Mouse (Mus musculus): ENCODE results near the gene Lims1. TPM values are rescaled to one million over a fixed set of nuclear protein-coding genes. Genes with fewer than 3 reads are reported as not detected.
A peak's percentile ranks its signal among the peaks of the same experiment; 100 is the strongest.

Gene Lims1
- polyA plus RNA-seq (2016; fragmentation: Nextera tagmentation; extraction: Ambion mirVana) = 107 TPM in 2 replicates

DNA sequence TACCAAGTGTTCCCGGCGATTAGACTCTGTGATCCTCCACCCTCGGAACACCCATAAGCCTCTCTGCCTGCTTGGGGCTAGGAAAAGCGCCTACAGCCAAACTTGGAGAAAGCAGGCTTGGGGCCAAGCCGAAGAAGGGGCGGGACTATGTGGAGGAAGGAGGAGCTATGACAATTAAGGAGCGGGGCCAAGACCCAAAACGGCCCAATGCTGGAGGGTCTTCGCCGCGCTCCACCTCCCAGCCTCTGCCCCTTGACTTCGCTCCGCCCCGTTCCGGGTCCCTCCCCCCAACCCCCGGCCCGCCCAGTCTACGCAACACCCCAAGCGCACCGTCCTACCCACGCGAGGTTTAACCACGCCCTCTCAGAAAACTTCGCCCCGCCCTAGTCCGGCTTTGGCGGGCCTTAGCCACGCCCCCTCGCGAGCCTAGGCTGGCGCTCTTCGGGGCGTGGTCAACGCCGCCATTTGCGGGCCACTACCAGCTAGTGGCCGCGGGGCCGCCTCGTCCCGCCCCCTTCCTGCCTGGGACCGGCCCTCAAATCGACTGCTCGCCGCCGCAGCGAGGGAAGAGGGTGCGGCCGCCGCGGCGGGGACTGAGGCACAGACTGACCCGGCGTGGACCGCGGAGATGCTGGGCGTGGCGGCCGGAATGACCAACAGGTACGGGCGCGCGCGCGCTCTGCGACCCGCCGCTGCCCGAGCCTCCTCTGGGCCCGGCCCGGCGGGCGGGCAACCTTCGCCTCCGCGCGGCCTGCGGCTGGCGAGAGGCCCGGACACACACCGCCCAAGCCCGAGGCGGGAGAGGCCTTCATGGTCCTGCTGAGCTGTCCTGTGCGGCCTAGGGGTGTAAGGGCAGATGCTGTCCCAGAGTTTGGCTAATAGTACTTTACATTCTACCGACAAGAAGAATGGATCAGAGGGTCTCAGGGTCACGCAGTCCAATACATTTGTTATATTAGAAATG is at the start of gene Lims1:
Gene Lims1 (plus strand): TSS at position 439 of the 964 bp plus-strand sequence.
- peak within 1 kb of the TSS; percentile 88 for H3K9ac ChIP-seq (replicated peaks)
- no peaks in the 10 kb centered on the region for H3K27me3 ChIP-seq
- peak within 1 kb of the TSS; percentile 60 for H3K4me2 ChIP-seq
- no peaks in the 10 kb centered on the region for H3K36me3 ChIP-seq
- H3K4me1 ChIP-seq (replicated peaks) = peaks cover 19% of the 10 kb centered on the region
- H3K27ac ChIP-seq = peak within 1 kb of the TSS; percentile 81
- no peaks in the 10 kb centered on the region for H3K9me3 ChIP-seq
- H3K4me3 ChIP-seq (replicated peaks) = peak within 1 kb of the TSS; percentile 80
- under 1% methylated on average over 80 of the region's 86 CpGs for WGBS
- ATAC-seq (ENCODE audit: insufficient number of reproducible peaks, insufficient read depth, low FRiP score, low TSS enrichment, low read depth) = peak; percentile 99

DNA sequence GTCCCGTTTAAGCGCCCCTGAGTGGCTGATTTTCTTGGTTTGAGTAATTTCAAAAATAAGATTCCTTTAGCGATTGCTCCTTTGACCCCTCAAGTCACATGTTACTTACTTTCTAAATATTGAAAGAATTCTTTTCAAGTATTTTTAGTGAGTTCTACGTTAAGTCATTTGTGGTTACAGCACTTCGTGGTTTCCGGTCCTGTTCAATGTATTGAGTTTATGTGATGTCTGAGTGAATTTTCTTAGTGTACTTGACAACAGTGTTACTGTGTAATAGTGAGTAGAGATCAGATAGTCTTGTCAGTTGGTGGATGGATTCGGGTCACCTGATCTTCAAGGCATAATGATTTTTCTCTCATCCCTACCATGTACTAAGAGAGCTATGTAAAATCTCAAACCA is 41.0 kb upstream of the Lims1 start:
- no peak overlapping the region for H3K9ac ChIP-seq (replicated peaks)
- no peaks in the 10 kb centered on the region for H3K27me3 ChIP-seq
- peaks cover 77% of the 10 kb centered on the region for H3K36me3 ChIP-seq
- H3K9me3 ChIP-seq = no peaks in the 10 kb centered on the region
- H3K4me3 ChIP-seq (replicated peaks) = no peak overlapping the region
- ATAC-seq (ENCODE audit: insufficient number of reproducible peaks, insufficient read depth, low FRiP score, low TSS enrichment, low read depth) = no peak
- no peak overlapping the region for H3K27ac ChIP-seq
- WGBS = 90% methylated on average over 7 of the region's 7 CpGs
- no peaks in the 10 kb centered on the region for H3K4me1 ChIP-seq (replicated peaks)
- H3K4me2 ChIP-seq = no peak overlapping the region

DNA sequence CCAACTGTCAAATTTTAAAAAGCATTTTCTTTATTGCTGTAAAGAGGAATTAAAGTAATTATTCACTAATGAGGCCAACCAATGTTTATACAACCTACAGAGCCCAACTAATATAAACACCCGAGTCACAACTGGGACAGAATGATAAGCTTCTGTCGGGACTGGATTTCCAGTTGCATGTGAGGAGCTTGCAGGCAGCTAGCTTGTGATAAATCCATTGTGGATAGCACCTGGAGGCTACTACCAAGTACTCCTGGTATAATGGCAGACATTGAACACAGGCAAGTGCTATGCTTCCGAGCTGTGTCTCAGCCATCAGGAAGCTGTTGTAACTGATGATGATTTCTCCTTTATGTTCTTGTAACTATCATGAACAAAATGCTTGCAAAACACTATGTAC is 32.5 kb upstream of the Lims1 start:
- no peak overlapping the region for H3K4me2 ChIP-seq
- H3K27ac ChIP-seq = no peak overlapping the region
- no peak for ATAC-seq (ENCODE audit: insufficient number of reproducible peaks, insufficient read depth, low FRiP score, low TSS enrichment, low read depth)
- no peaks in the 10 kb centered on the region for H3K27me3 ChIP-seq
- no peaks in the 10 kb centered on the region for H3K4me1 ChIP-seq (replicated peaks)
- H3K9me3 ChIP-seq = no peaks in the 10 kb centered on the region
- WGBS = 80% methylated on average over 3 of the region's 3 CpGs
- no peak overlapping the region for H3K9ac ChIP-seq (replicated peaks)
- no peak overlapping the region for H3K4me3 ChIP-seq (replicated peaks)
- H3K36me3 ChIP-seq = peaks cover 94% of the 10 kb centered on the region

DNA sequence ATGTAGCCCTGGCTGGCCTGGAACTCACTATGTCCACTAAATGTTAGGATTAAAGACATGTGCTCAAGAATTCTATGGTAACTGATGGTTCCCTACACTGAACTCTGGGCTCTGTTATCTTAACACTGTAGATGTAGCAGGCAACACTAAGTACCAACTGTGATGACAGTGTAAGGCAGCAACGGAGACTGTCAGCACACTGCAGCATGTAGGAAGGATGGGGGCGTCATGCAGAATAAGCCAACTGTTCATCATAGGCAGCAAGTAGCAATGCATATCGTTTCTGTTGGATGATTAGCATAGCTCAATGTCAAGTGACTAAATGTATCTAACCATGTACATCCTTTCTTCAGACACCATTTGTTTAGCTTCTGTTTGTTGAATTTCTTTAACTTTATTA is 29.0 kb upstream of the Lims1 start:
- Histone ChIP-seq H3K9me3 (no peaks in the 10 kb centered on the region), H3K27ac (no peak overlapping the region), H3K9ac (replicated peaks) (no peak overlapping the region), H3K36me3 (peaks cover 95% of the 10 kb centered on the region), H3K4me3 (replicated peaks) (no peak overlapping the region), H3K27me3 (no peaks in the 10 kb centered on the region), H3K4me1 (replicated peaks) (no peaks in the 10 kb centered on the region), H3K4me2 (no peak overlapping the region)
- ATAC-seq (ENCODE audit: insufficient number of reproducible peaks, insufficient read depth, low FRiP score, low TSS enrichment, low read depth) = no peak
- WGBS = 96% methylated on average over 3 of the region's 3 CpGs

DNA sequence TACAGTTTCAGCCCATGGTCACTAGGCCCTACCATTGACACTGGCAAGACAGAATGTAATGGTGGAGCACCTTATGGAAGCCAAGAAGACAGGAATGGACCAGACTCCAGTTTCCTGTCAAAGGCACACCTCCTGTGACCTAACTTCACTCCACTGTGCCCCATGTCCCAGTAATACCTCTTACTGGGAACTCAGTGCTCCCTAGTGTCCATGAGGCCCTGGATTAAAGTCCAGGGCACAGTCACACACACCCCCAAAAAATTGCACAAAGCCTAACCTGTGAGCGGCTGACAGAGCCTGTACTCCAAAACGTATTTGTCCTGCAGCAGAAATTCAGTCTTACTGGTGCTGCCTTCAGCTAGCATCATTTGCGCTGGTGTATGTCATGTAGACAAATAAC is 27.7 kb upstream of the Lims1 start:
- WGBS = 90% methylated on average over 3 of the region's 3 CpGs
- Histone ChIP-seq H3K9me3 (no peaks in the 10 kb centered on the region), H3K4me3 (replicated peaks) (no peak overlapping the region), H3K27ac (no peak overlapping the region), H3K36me3 (peaks cover 97% of the 10 kb centered on the region), H3K9ac (replicated peaks) (no peak overlapping the region), H3K4me2 (no peak overlapping the region), H3K4me1 (replicated peaks) (no peaks in the 10 kb centered on the region), H3K27me3 (no peaks in the 10 kb centered on the region)
- no peak for ATAC-seq (ENCODE audit: insufficient number of reproducible peaks, insufficient read depth, low FRiP score, low TSS enrichment, low read depth)

DNA sequence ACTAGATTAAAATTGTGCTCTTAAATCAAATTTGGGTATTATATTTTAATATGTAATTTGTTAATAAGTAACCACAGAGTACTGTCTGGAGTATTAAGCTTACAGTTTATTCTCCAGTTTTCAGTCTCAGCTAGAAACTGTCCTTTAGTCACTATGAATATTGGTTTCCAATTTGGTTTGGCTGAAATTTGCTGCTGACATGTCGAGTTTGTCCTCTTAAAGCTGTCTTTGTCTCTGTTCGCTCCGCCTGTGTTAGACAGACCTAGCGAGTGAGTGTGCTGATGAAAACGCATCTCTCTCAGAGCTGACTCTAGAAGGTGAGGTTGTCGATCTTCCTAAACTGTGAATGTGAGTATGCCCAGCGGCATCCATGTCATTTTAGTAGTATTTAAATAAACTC is 18.3 kb upstream of the Lims1 start:
- 93% methylated on average over 7 of the region's 7 CpGs for WGBS
- no peaks in the 10 kb centered on the region for H3K4me1 ChIP-seq (replicated peaks)
- H3K9ac ChIP-seq (replicated peaks) = no peak overlapping the region
- no peak for ATAC-seq (ENCODE audit: insufficient number of reproducible peaks, insufficient read depth, low FRiP score, low TSS enrichment, low read depth)
- H3K27me3 ChIP-seq = no peaks in the 10 kb centered on the region
- H3K27ac ChIP-seq = no peak overlapping the region
- H3K4me3 ChIP-seq (replicated peaks) = no peak overlapping the region
- peaks cover 75% of the 10 kb centered on the region for H3K36me3 ChIP-seq
- no peak overlapping the region for H3K4me2 ChIP-seq
- no peaks in the 10 kb centered on the region for H3K9me3 ChIP-seq

DNA sequence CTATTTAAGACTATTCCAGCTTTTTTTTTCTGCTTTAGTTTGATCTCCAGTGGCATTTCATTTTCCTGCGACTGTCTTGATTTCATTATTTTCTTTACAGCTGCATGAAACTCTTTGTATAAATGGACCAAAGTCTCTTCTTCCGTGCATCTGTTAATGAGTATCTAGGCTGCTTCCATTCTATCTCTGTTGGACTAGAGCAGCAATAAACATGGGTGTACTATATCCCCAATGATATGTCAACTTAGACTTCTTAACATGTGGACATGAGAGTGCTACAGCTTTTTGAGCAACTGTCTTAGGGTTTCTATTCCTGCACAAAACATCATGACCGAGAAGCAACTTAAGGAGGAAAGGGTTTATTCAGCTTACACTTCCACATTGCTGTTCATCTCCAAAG is 16.4 kb upstream of the Lims1 start:
- Histone ChIP-seq H3K9me3 (no peaks in the 10 kb centered on the region), H3K4me2 (no peak overlapping the region), H3K27me3 (no peaks in the 10 kb centered on the region), H3K36me3 (peaks cover 70% of the 10 kb centered on the region), H3K27ac (no peak overlapping the region), H3K9ac (replicated peaks) (no peak overlapping the region), H3K4me1 (replicated peaks) (no peaks in the 10 kb centered on the region), H3K4me3 (replicated peaks) (no peak overlapping the region)
- 90% methylated on average over 3 of the region's 3 CpGs for WGBS
- no peak for ATAC-seq (ENCODE audit: insufficient number of reproducible peaks, insufficient read depth, low FRiP score, low TSS enrichment, low read depth)

DNA sequence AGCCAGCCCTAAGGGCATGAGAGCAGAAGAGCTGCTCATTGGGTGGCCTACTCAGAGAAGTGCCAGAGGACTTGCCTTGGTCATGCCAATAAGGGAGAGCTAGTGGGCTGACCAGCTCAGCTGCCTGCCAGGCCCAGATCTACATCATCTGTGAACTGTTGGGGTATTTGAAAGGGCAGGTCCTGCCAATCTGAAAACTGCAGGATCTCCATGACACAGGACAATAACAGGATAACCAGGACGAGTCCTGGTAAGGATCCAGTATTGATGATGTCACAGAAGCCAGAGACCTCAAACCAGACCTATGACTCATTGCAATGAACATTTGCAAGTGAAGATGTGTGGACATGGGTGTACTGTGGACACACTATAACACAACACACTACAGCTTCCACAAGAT is 12.5 kb upstream of the Lims1 start:
- no peaks in the 10 kb centered on the region for H3K27me3 ChIP-seq
- 88% methylated on average over 1 of the region's 1 CpGs for WGBS
- no peak for ATAC-seq (ENCODE audit: insufficient number of reproducible peaks, insufficient read depth, low FRiP score, low TSS enrichment, low read depth)
- H3K4me1 ChIP-seq (replicated peaks) = no peaks in the 10 kb centered on the region
- H3K36me3 ChIP-seq = peaks cover 58% of the 10 kb centered on the region
- H3K9me3 ChIP-seq = peaks cover 8% of the 10 kb centered on the region
- H3K4me3 ChIP-seq (replicated peaks) = no peak overlapping the region
- H3K9ac ChIP-seq (replicated peaks) = no peak overlapping the region
- no peak overlapping the region for H3K4me2 ChIP-seq
- no peak overlapping the region for H3K27ac ChIP-seq

DNA sequence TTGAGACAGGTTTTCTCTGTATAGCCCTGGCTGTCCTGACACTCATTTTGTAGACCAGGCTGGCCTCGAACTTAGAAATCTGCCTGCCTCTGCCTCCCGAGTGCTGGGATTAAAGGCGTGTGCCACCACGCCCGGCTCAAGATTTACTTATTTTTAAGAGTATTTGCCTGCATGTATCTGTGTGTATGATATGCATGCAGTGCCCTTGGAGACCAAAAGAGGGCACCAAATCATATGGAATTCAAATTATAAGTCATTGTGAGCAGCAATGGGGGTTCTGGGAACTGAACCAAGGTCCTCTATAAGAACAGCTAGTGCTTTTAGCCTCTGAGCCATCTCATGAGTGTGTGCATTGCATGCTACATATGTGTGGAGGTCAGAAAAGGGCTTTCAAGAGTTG is 10.4 kb upstream of the Lims1 start:
- Histone ChIP-seq H3K9me3 (peaks cover 8% of the 10 kb centered on the region), H3K36me3 (peaks cover 41% of the 10 kb centered on the region), H3K27ac (no peak overlapping the region), H3K4me1 (replicated peaks) (no peaks in the 10 kb centered on the region), H3K4me3 (replicated peaks) (no peak overlapping the region), H3K4me2 (no peak overlapping the region), H3K9ac (replicated peaks) (no peak overlapping the region), H3K27me3 (no peaks in the 10 kb centered on the region)
- WGBS = 93% methylated on average over 5 of the region's 5 CpGs
- no peak for ATAC-seq (ENCODE audit: insufficient number of reproducible peaks, insufficient read depth, low FRiP score, low TSS enrichment, low read depth)

DNA sequence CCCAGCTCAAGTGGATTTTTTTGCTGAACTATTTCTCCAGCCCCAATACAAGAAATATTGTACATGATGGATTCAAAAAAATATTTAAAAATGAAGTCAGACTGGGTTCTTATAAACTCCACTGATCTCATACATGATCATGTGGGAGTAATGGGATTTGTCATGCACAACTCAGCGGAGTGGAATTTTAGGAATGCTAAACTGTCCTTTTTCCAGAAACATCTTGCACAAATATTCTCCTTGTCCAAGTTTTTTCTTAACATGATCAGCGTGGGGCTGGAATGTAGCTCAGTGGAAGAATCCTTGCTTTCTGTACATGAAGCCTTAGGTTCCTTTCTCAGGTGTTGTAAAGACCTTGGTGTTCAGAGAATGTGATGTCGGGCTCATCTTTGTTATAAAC is 2.4 kb upstream of the Lims1 start:
- 82% methylated on average over 3 of the region's 3 CpGs for WGBS
- Histone ChIP-seq H3K27ac (no peak overlapping the region), H3K9me3 (no peaks in the 10 kb centered on the region), H3K4me3 (replicated peaks) (no peak overlapping the region), H3K27me3 (no peaks in the 10 kb centered on the region), H3K4me2 (no peak overlapping the region), H3K4me1 (replicated peaks) (peaks cover 9% of the 10 kb centered on the region), H3K36me3 (no peaks in the 10 kb centered on the region), H3K9ac (replicated peaks) (no peak overlapping the region)
- ATAC-seq (ENCODE audit: insufficient number of reproducible peaks, insufficient read depth, low FRiP score, low TSS enrichment, low read depth) = no peak

DNA sequence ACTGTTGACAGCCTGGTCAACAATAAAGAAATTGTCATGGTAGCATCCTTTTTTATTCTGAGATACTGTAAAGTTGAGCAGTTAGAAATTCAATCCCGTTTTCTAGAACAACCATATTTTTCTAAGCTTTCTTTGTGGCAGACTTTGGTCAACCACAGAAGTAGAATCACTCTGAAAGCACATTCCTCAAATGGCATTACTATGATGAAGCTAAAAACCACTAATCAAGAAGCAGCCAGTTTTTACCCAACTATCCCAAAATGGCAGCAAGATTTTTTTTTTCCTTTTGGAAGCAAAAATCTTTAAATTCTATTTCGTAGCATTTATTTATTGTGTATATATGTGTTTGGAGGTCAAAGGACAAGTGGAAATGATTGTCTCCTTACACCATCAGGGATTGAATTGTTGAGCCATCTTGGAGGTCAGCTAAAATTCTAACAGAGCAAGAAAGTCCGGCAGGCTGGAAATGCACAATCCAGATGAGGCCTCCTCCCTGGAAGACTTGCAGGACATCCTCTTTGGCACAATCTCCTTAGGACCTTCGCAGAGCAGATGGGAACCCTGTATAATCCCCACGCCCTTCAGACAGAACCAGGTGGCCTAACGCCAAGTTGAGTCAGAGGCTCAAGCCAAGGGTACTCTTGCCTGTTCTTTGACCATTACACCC is 772 bp upstream of the Lims1 start:
- Histone ChIP-seq H3K9ac (replicated peaks) (peak overlapping the region; percentile 45), H3K4me1 (replicated peaks) (peaks cover 19% of the 10 kb centered on the region), H3K27me3 (no peaks in the 10 kb centered on the region), H3K27ac (peak overlapping the region; percentile 81), H3K36me3 (no peaks in the 10 kb centered on the region), H3K4me2 (peak overlapping the region; percentile 60), H3K9me3 (no peaks in the 10 kb centered on the region), H3K4me3 (replicated peaks) (peak overlapping the region; percentile 80)
- no peak for ATAC-seq (ENCODE audit: insufficient number of reproducible peaks, insufficient read depth, low FRiP score, low TSS enrichment, low read depth)
- 34% methylated on average over 6 of the region's 6 CpGs for WGBS

All from limb, embryonic 12.5 days (tissue).